Mouse (Mus musculus) lung, adult 2 months (tissue): ENCODE data around the gene Rplp2.

Source experiments
- CTCF ChIP-seq: fragments of 200-500 bp; IDR thresholded peaks from 2 replicates; pipeline ENCODE4 v1.5.1; 2011; ENCODE audit warnings: mild to moderate bottlenecking, low read length, control low read depth; ENCODE audit not compliant: insufficient read depth
- POLR2A ChIP-seq: fragments of 200-500 bp; IDR thresholded peaks from 2 replicates; pipeline ENCODE4 v1.6.1; 2011; ENCODE audit warnings: low read depth, mild to moderate bottlenecking, control low read depth, low read length, borderline replicate concordance; ENCODE audit errors: extremely low read depth

GRCm38 (mm10) chr7:141482531-141483024 lies 35.4 kb downstream of the Rplp2 start:
- TF ChIP-seq POLR2A (no peak), CTCF (no peak)
